Mouse (Mus musculus): Measurements from ENCODE around the gene Trmt44. TPM values are rescaled to one million over a fixed set of nuclear protein-coding genes. Genes with fewer than 3 reads are reported as not detected.

The Trmt44 gene
- total RNA-seq (2021): 1 to 10 TPM; 1.8 to 2.5 TPM

DNA sequence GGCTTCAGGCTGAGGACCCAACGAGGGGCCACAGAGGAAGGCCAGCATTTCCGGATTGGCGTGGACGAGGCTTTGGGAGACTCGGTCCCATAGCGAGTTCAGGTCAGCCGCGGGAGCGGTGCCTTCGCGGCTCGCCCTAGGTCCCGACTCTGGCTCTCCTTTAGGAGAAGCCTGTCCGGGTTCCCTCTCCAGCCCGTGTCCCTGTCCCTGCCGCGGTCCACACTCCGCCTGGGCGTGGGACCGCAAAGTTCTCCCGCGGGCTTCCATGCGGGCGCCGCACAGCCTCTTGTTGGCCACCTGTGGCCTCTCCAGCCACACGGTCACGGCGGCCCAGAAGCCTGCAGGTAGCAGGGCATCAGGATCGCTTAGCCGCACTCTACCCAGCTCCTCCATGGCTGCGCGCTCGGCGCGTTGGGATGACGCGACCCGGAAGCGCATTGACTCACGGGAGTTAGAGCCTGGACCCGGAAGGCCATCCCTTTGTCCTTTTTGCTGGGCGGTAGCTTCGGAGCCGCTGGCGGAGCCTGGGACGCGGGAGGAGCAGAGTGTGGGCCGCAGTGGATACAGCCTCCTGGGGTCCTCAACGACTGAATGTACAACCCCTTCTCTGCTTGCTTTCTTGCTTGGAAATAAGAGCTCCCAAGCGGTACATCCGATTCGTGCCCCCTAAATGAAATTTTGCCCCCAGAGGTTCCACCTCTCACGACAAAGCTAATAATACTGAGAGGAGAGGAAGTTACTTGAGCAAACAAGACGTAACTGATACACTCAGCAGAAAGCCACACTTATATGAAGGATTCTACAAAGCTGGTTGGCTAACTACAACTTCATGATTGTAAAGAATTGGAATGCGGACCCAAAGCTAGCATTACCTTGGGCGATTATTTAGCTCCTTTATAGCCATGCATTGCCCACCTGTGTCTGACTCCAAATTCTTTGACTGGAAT lies at the start of gene Trmt44:
Gene Trmt44 (minus strand): TSS at position 418 of the 947 bp plus-strand sequence.
- DNase-seq: peak; percentile 92 to 95
- intact Hi-C loops (cut with DNase I): no loop called here

DNA sequence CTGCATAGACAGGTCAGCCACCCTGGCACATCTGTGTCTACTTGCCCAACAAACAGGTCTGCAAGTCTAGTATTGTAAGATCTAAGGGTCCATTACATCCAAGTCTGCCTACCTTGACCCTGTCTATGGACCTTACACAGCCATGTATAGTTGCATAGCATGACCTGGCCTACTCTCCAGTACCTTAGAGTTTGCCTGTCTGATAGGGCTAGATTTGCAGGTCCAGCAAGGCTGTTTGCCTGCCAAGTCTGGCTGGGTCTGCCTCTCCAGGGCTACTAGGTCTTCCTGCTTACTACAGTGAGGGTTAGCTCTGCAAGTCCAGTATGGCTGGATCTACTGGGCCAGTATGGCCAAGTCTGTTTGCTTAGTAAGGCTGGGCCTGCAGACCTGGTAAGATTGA lies 49.0 kb upstream of the Trmt44 start:
- no peak for DNase-seq
- intact Hi-C loops (cut with DNase I): no loop called here

DNA sequence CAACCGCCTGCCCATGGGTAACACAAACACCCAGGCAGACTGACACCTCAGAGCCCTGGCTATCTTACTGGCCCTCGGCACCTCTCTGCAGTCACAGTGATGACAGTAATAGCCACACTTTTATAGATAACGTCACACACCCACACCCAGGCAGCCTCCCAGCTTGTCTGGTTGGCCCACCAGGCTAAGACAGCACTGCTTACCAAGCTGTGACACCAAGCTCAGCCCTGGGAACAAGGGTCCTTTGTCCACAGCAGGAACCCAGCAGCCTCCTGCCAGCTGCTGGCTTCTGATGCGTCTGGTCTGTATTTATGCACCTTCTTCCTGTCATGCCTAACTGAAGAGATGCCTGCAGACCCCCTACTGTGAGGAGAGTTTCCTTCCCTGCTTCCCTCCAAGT lies 46.2 kb upstream of the Trmt44 start:
- DNase-seq: no peak
- intact Hi-C loops (cut with DNase I): no loop called here

DNA sequence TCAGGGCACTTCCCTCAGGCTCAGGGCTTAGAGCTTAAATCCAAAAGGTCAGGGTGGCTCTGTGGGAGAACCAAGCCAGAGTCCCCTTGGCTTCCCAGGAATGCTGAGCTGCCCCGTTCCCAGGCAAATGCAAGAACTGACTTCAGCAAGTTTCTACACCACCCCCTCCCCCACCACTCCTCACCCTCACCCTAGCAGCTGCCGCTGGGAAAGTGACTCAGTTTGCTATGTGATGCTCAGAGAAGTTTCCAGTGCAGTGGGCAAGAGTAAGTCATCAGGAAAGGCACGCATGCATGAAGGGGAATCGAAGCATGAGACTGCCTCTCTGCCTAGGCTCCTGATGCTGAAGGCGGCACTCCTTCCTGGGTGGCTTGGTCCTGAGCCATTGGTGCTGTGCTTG lies 42.1 kb upstream of the Trmt44 start:
- intact Hi-C loops (cut with DNase I): no loop called here
- DNase-seq: no peak

DNA sequence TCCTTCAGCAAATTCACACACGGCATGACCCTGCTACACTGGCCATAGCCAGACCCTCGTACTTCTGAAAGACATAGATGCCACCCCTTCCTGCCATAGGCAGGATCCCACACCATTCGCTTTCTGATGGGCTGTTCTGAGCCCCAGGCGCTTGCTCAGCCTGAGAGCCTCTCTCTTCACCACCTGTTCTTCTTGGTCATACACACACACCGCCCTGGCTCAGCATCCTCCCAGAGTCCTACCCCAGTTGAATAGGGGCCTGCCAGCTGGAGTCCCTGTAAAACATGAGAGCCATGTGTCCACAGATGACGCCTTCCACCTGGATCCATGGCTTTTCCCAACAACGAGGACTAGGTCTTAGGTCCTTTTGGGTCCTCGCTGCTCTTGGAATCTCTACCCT lies 37.9 kb upstream of the Trmt44 start:
- DNase-seq: no peak
- intact Hi-C loops (cut with DNase I): no loop called here

DNA sequence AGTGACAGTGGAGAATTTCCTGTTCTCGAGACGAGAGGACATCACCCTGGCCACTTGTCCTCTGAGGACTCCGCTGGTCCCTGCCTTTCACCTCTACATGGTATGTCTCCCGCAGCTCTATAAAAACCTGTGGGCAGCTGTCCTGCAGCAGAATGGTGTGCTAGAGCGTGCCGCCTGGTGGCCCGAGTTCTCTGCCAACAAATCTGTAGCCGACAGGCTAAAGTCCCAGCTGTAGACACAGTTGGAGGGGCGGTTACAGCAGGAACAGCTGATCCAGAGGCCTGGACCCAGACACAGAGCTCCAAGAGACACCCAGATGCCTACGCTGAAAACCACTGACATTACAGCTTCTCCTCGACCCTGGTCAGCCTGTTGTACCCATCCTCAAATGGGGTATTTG lies 37.0 kb upstream of the Trmt44 start:
- DNase-seq: no peak
- intact Hi-C loops (cut with DNase I): no loop called here

DNA sequence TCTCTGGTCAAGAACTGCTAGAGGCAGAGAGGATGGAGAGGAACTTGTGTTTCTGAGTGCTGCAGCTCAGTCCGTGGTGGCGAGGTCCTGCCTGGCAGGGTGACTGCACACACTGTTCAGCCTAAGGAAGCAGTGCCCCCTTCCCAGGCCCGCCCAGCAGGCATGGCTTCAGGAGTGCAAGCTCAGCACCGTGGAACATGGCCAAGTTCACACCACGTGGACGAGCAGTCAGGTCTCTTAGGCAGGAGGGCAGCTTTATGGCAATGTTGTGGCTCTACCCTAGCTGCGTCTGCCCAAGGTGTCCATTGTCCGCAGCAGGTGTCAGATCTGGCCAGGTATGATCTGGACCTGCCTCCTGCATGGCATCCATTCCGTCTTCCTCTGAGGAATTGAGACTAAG lies 36.3 kb upstream of the Trmt44 start:
- intact Hi-C loops (cut with DNase I): no loop called here

DNA sequence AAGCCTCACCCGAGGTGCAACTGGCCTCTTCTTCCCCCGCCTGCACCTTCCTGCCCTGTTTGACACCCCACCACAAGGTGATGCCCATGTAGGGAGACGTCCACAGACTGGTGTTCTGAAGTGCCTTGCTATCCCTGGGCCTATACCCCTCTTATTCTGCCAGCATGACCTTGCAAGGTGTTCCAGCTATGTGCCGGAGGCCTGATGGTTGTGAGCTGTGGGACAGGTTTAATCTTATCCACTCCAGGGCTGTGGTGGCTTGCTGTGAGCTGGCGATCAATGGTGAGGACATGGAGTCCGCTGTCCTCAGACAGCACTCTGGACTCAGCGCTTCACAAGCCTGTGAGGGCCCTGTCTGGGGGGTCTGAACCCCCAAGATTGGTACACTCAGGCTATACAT lies 35.5 kb upstream of the Trmt44 start:
- intact Hi-C loops (cut with DNase I): no loop called here
- no peak for DNase-seq

More for the DNA sequence above, 36.3 kb upstream of the Trmt44 start:
- DNase-seq: no peak

DNA sequence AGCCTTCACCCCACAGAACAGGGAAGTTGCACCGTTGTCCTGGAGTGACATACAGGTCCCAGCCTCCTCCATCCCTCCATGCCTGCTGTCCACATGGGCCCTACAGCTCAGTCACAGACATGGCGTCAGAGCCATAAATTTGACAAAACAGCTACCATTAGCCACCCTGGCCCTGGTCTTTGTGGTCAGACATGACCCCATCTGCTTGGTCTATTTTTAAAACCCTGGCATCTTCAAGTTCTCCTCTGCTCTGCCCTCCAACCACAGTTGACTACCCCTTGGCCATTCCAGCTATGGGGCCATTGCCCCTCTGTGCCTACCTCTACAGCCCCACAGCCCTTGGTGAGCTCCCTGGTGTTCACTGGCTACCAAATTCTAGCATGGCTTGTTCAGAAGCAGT lies 35.1 kb upstream of the Trmt44 start:
- intact Hi-C loops (cut with DNase I): no loop called here
- DNase-seq: no peak

DNA sequence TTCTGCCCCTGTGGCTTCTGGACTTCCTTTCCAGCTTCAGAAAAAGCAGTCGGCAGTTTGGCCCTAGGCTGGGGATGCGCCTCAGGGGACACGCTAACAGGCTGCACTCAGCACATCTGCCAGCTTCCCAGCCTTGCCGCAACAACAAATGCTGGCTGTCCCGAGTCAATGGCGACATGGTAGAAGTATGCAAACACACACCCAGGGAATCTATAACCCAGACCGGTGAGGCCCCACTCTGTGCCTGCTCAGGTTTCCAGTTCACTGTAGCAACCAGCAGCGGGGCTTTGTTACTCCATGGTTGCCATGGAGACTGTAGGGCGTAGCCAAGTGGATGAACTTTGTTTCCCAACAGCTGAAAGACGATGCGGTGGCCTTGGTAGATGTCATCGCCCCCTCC lies 34.5 kb upstream of the Trmt44 start:
- DNase-seq: peak; percentile 66 to 72
- intact Hi-C loops (cut with DNase I): no loop called here

DNA sequence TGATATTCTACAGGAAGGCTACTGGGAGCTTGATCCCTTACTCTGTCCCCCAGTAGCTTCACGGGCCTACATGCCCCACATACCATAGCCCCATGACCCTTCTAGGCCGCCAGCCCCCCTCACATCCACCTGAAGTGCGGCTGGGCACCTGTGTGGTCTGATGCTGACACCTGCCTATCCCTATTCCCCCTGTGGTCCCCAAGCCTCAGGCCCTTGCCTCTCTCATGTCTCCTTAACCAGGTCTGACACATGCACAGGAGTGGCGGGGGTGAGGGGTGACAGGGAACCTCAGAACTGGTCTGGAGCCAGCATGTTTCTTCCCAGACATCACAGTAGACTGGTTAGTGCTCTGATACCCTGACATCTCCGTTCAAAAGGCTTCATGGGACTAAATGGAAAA lies 33.7 kb upstream of the Trmt44 start:
- no peak for DNase-seq
- intact Hi-C loops (cut with DNase I): no loop called here

DNA sequence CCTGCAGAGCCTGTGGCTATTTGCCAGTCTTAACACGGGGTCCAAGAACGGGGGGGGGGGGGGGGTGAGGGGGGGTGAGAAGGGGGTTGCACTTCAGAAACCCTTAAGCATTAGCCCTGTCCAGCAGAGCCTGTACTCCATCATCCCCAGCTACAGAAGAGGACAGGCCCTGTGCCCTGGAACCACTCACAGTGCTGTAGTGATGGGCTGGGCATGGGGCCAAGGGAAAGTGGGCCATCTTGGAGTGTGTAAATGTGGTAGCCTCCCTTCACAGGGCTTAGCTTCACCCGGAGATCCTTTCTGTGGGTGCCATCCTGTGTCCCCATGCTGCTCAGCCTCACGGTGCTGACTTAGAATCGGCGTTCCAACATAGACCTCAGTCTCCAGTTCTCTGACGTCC lies 32.9 kb upstream of the Trmt44 start:
- DNase-seq: peak; percentile 34 to 58
- intact Hi-C loops (cut with DNase I): no loop called here

DNA sequence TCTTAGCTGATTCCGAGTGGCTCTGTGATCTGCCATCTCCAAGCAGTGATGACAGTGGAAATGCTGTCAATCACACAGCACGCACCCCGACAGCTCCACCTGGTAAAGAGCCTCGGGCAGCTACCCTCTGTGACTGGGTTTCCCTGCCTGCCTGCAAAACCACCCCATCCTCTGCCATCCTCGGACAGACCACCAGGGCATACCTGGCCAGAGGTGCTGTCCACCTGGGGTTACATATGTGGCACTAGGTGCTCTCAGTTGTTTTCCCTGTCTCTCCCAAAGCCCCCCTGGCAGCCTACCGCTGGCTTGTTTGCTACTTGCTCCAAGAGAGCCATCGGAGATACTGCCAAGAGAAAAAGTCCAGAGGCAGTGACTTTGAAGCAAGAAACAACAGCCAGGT lies 31.9 kb upstream of the Trmt44 start:
- intact Hi-C loops (cut with DNase I): no loop called here
- DNase-seq: no peak

DNA sequence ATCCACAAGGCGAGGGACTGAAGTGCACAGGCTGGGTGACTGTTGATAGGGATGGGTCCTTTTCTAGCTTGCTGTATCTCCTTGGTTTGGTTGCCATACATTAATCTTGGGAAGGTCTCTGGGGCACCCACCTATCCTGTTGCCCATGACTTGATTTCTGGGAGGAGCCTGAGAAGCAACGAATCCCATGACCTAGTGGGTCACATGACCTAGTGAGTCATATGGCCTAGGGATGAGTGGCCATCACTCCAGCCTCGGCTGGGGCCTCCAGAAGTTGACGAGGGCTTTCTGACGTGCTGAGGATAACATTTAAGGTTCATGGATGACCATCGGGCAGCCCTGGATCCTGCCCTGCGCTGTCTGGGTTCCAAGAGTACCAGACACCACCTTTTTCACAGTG lies 30.5 kb upstream of the Trmt44 start:
- no peak for DNase-seq
- intact Hi-C loops (cut with DNase I): no loop called here

DNA sequence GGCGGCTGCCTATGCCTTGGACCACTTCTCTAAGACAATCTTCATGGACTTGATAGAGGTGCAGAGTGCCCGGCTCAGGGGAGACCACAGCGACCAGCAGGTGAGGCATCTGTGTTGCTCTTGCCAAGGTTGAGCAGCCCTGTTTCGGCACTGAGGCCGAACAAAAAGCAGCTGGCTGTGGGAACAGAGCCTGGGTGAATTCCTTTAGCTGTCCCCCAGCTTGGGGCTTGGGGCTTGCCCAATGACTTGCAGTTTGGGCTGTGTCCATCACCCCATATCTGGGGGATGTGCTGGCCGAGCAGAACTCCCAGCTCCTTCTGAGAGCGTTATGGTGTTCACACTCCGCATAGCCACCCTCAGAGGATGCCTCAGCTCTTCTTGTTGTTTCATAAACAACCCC lies 26.7 kb upstream of the Trmt44 start:
- DNase-seq: peak in 1 of 2 experiments; percentile 28
- intact Hi-C loops (cut with DNase I): no loop called here

DNA sequence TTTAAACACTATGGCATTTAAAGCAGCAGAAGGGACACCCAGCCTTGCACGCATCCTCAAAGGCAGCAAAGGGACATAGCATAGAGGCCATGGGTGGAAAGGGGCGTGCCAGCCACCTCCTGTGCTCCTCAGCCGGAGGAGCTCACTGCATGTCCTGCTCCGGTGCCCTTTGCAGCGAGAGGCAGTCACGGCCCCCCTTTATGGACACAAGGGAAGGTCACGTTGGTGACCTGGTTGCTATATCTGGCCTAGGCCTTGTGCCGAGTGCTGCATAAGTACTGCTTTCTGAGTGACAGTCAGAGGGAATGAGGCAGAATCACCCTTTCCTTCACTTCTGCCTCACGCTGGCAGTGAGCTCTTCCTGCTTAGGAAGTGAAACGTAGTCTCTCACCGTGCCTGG lies 25.4 kb upstream of the Trmt44 start:
- intact Hi-C loops (cut with DNase I): no loop called here
- DNase-seq: peak in 1 of 2 experiments; percentile 32

DNA sequence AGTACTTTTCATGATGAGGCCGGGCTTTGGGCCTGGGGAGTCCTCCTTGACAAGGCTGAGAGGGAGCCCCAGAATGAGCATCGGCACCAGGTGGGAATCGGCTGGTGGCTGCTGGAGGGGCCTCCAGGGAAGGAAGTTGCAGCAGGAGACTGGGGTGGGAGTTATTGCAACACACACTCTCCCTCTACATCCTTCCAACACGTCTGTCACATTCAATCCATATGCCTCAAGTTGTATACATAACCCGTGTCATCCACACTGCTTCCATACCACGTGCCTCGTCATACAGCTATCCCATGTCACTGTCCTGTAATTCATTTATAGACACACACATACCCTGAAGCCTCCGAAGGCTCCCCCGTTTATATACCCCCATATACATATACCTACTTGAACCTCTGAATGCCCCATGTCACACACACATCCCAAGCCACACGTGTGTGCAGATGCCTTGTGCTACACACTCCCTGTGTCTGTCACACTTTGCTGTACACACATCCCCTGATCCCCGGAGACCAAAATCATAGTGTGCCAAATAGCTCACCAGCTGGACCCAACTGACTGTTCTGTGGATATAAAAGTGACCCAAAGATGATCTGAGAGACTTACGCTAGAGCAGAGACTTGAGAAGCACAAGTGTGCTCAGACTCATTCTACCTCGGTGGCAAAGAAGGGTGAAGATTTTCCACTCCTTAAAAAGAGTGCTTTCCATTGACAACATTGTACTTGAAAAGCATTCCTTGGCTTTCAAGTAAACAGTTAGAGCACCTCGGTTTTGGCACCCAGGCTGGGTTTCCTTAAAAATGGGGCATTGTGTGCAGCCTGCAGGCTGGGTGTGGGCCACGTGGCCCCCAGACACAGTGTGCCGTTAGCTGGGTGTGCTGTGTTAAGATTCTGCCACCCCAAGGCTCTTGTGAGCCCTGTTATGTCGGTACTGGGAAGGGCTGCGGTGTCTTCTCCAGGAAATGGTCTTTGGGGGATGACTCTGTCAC lies 21.6 kb upstream of the Trmt44 start:
- peak in 1 of 2 experiments; percentile 33 for DNase-seq
- intact Hi-C loops (cut with DNase I): loop anchor here (2.0 to 10.0 kb wide), 2 partner anchors 262 to 378 kb away; no protein-coding TSS in a partner anchor

DNA sequence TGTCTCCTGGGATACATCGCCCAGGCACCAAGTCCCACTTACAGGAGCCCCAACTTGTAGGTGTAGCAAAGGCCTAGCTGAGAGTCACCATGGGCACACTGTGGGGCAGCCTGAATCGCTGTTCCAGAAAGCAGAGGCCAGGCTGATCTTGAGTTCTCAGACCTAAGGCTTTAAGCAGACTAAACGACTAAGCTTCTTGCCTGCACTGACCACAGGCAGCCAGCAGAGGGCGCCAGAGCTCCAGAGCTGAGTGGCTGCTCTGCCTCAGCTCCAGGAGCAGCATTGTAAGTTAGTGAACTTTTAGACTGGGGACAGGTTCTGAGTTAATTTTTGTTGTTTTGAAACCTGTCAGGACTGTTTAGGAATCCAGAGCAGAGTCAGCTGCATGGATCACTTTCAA lies 20.8 kb upstream of the Trmt44 start:
- peak; percentile 80 to 86 for DNase-seq
- intact Hi-C loops (cut with DNase I): loop anchor here (1.0 to 10.0 kb wide), 5 partner anchors 86 to 379 kb away; no protein-coding TSS in a partner anchor

DNA sequence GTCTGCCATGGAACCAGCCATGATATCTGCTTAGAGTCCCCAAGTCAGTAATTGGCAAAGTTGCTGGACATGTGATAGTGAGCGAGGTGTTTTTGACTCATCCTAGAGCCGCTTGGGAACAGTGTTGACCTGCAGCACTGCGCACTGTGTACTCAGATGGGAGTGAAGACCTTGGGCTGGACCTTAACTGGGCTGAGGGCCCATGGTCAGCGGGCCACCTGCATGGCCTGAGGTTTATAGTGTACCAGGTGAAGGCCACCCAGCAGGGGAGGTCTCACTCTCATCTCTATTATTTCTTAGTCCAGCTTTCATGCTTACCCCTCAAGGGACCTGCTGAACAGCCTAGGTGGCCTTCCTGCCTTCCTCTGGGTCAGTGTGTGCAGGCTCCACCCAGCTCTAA lies 19.9 kb upstream of the Trmt44 start:
- no peak for DNase-seq
- intact Hi-C loops (cut with DNase I): loop anchor here (1.0 to 10.0 kb wide), 4 partner anchors 87 to 380 kb away; no protein-coding TSS in a partner anchor

DNA sequence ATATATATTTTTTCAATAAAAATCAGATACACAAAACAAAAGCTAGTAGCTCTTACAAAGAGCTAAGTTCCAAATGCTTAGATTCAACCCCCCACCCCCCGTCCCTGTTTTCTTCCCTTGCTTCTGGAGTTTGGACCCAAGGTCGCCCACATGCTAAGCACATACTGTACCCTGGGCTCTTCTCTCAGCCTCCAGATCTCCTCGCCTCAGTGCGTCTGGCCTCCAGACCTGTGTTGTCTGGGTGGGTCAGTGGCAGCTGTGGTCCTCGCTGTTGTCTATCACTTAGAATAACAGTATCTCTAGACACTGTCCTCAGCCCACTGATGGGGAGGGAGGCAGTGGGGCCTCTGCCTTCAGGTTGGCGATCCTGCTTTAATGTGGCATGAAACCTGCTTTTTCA lies 18.4 kb upstream of the Trmt44 start:
- intact Hi-C loops (cut with DNase I): loop anchor here (10.0 kb wide), 1 partner anchor 382 kb away; no protein-coding TSS in a partner anchor
- no peak for DNase-seq

DNA sequence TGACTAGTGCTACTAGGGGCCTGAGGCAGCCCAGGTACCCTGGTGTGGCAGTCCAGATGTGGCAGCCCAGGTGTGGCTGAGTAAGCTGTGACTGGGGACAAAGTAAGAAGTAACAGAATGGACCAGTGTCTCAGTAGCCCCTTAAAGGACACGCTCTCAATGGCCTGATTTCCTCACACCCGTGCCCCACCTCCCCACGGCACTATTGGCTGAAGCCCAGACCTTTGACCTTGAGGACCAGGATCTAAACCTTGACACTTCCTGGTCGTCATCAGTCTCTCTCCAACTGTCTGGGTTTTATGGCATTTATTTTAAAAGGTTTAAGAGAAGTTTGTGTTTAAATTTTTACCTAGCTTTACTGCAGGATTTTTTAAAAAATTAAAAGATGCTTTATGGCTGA lies 18.0 kb upstream of the Trmt44 start:
- no peak for DNase-seq
- intact Hi-C loops (cut with DNase I): loop anchor here (10.0 kb wide), 1 partner anchor 382 kb away; no protein-coding TSS in a partner anchor
